Mouse (Mus musculus) large intestine, adult 2 months (tissue): ENCODE measurements around the gene Tlr9. TPM values are rescaled to one million over a fixed set of nuclear protein-coding genes. Genes with fewer than 3 reads are reported as not detected.

ENCODE experiments used
- DNase-seq: peaks from one replicate; pipeline ENCODE4 v3.0.0-alpha.2; 2012; ENCODE audit warnings: low read depth, low spot score
- WGBS: fragments of 180-500 bp; shearing (Covaris S2); methylation state at CpG from one replicate; pipeline ENCODE4 v1.1.7; 2018; 5-methylcytosine and 5-hydroxymethylcytosine counted together
- polyA plus RNA-seq: library from polyadenylated mRNA; depleted of rRNA; stranded (reverse); fragments of >200 nt; gene quantifications from 2 replicates; pipeline ENCODE4 v1.2.3, GENCODE M21; 2012; rRNA removed

The Tlr9 gene
- polyA plus RNA-seq = 3.3 and 6.0 TPM in 2 replicates

GRCm38 (mm10) chr9:106222261-106222851 is at the start of gene Tlr9:
Tlr9 (plus strand) TSS chr9:106222598.
- DNase-seq = no peak
- WGBS = 56% methylated on average over 4 of the region's 4 CpGs

GRCm38 (mm10) chr9:106173363-106173762 is 49.0 kb upstream of the Tlr9 start:
- 24% methylated on average over 2 of the region's 2 CpGs for WGBS
- DNase-seq = no peak

- 30% methylated on average over 3 of the region's 3 CpGs for WGBS
- DNase-seq = no peak
These were observed 46.7 kb upstream of the Tlr9 start for GRCm38 (mm10) chr9:106175552-106176200.

- 54% methylated on average over 5 of the region's 5 CpGs for WGBS
These were observed 45.6 kb upstream of the Tlr9 start for GRCm38 (mm10) chr9:106176769-106177168.

GRCm38 (mm10) chr9:106177799-106178198 is 44.6 kb upstream of the Tlr9 start:
- no peak for DNase-seq
- 78% methylated on average over 6 of the region's 6 CpGs for WGBS

More at GRCm38 (mm10) chr9:106176769-106177168, 45.6 kb upstream of the Tlr9 start:
- DNase-seq = no peak

GRCm38 (mm10) chr9:106179454-106179853 is 42.9 kb upstream of the Tlr9 start:
- no peak for DNase-seq
- WGBS = 57% methylated on average over 2 of the region's 2 CpGs

- 90% methylated on average over 3 of the region's 3 CpGs for WGBS
- no peak for DNase-seq
These were observed 42.4 kb upstream of the Tlr9 start for GRCm38 (mm10) chr9:106179964-106180363.

GRCm38 (mm10) chr9:106182146-106182545 is 40.3 kb upstream of the Tlr9 start:
- no peak for DNase-seq
- 82% methylated on average over 4 of the region's 4 CpGs for WGBS

- 67% methylated on average over 5 of the region's 5 CpGs for WGBS
- DNase-seq = no peak
These were observed 38.4 kb upstream of the Tlr9 start for GRCm38 (mm10) chr9:106183996-106184395.

GRCm38 (mm10) chr9:106191355-106191754 is 31.0 kb upstream of the Tlr9 start:
- WGBS = 79% methylated on average over 1 of the region's 1 CpGs
- no peak for DNase-seq

- 91% methylated on average over 8 of the region's 8 CpGs for WGBS
- DNase-seq = no peak
These were observed 30.4 kb upstream of the Tlr9 start for GRCm38 (mm10) chr9:106192024-106192423.

GRCm38 (mm10) chr9:106192998-106193397 is 29.4 kb upstream of the Tlr9 start:
- WGBS = 86% methylated on average over 1 of the region's 1 CpGs
- DNase-seq = no peak

- DNase-seq = no peak
- WGBS = 85% methylated on average over 8 of the region's 8 CpGs
These were observed 28.2 kb upstream of the Tlr9 start for GRCm38 (mm10) chr9:106193930-106194807.

- no peak for DNase-seq
- WGBS = 85% methylated on average over 8 of the region's 8 CpGs
These were observed 26.7 kb upstream of the Tlr9 start for GRCm38 (mm10) chr9:106195693-106196092.

- 70% methylated on average over 3 of the region's 3 CpGs for WGBS
These were observed 25.2 kb upstream of the Tlr9 start for GRCm38 (mm10) chr9:106197081-106197713.

GRCm38 (mm10) chr9:106197732-106198131 is 24.7 kb upstream of the Tlr9 start:
- DNase-seq = no peak
- WGBS = 88% methylated on average over 9 of the region's 9 CpGs

More at GRCm38 (mm10) chr9:106197081-106197713, 25.2 kb upstream of the Tlr9 start:
- no peak for DNase-seq

GRCm38 (mm10) chr9:106198962-106199458 is 23.4 kb upstream of the Tlr9 start:
- DNase-seq = peak; percentile 38
- WGBS = 1% methylated on average over 40 of the region's 51 CpGs

GRCm38 (mm10) chr9:106199535-106200272 is 22.7 kb upstream of the Tlr9 start, which contains the start of gene Ppm1m:
Ppm1m (minus strand) TSS chr9:106199746.
- 69% methylated on average over 18 of the region's 18 CpGs for WGBS
- DNase-seq = no peak

- DNase-seq = no peak
- WGBS = 85% methylated on average over 3 of the region's 3 CpGs
These were observed 20.5 kb upstream of the Tlr9 start for GRCm38 (mm10) chr9:106201895-106202294.
